Mouse (Mus musculus) small intestine, adult 2 months (tissue): ENCODE results near the gene Slc16a13. TPM values are rescaled to one million over a fixed set of nuclear protein-coding genes. Genes with fewer than 3 reads are reported as not detected.

Source experiments
- H3K27ac ChIP-seq: fragments of 200-500 bp; 2 replicates; pipeline ENCODE4 v1.5.1; 2012; ENCODE audit warnings: low read depth, low read length, control low read depth, inconsistent platforms; ENCODE audit not compliant: insufficient read depth
- H3K27me3 ChIP-seq: fragments of 200-500 bp; 2 replicates; pipeline ENCODE4 v1.6.1; 2012; ENCODE audit warnings: mild to moderate bottlenecking, moderate library complexity, low read length, inconsistent platforms; ENCODE audit not compliant: control insufficient read depth, insufficient read depth
- H3K36me3 ChIP-seq: fragments of 200-500 bp; 2 replicates; pipeline ENCODE4 v1.6.1; 2012; ENCODE audit warnings: mild to moderate bottlenecking, low read length, control low read depth, inconsistent platforms; ENCODE audit not compliant: control insufficient read depth, insufficient read depth
- H3K4me1 ChIP-seq: fragments of 200-500 bp; 2 replicates; pipeline ENCODE4 v1.6.1; 2012; ENCODE audit warnings: low read length, inconsistent platforms, mixed read lengths; ENCODE audit not compliant: control insufficient read depth, insufficient read depth, insufficient read length
- H3K4me3 ChIP-seq: fragments of 200-500 bp; 2 replicates; pipeline ENCODE4 v1.5.1; 2012; ENCODE audit warnings: low read depth, mild to moderate bottlenecking, control low read depth, inconsistent platforms, low read length, moderate library complexity
- CTCF ChIP-seq: fragments of 200-500 bp; IDR thresholded peaks from 2 replicates; pipeline ENCODE4 v1.5.1; 2012; ENCODE audit warnings: low read depth, mild to moderate bottlenecking, control low read depth, inconsistent platforms, low read length, moderate library complexity, mixed read lengths; ENCODE audit not compliant: insufficient replicate concordance, insufficient read length; ENCODE audit errors: extremely low read depth
- POLR2A ChIP-seq: fragments of 200-500 bp; IDR thresholded peaks from 2 replicates; pipeline ENCODE4 v1.6.1; 2012; ENCODE audit warnings: low read depth, mild to moderate bottlenecking, control low read depth, inconsistent platforms, low read length, moderate library complexity
- whole genome bisulfite sequencing: fragments of 180-500 bp; shearing (Covaris S2); methylation state at CpG from one replicate; pipeline ENCODE4 v1.1.7; 2018; 5-methylcytosine and 5-hydroxymethylcytosine counted together
- polyA plus RNA-seq: library from polyadenylated mRNA; depleted of rRNA; stranded (reverse); fragments of >200 nt; gene quantifications from 2 replicates; pipeline ENCODE4 v1.2.3, GENCODE M21; 2012

Gene Slc16a13
- polyA plus RNA-seq, 1 experiment = 4.7 TPM

DNA sequence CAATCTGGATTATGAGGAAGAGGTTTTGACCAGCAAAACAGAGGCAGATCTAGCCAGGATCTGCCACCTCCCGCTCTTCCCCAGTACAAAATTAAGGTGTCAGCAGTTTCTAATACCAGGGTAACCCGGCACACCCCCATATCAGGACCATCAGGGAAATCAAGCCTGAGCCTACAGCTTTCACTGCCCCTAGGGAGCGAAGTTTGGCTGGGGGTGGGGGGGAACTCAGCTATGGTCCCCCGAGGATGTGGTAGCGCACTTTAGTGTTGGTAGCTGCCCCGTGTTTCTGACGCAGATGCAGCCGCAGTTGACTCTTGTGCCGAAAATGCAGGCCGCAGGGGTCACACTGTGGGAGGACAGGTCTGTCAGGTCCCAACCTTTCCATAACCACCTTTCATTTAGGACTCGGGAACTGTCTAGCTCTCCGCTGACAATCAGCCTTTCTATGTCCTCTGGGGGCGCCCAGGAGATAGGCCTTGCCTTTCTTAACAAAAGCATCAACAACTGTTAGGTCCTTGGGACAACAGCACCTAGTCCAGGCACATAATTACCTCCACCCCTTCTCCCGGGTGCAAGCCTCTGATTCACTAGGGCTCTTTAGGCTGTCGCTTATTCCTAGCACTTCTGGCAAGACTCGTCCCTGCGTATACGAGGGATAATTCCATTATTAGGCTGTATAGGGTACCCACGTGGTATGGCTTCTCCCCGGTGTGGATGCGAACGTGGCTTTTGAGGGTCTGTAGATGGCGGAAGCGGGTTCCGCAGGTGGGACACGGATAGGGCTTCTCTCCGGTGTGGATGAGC is 5.1 kb upstream of the Slc16a13 start:
- H3K27me3 ChIP-seq = peaks cover 12% of the 10 kb centered on the region
- H3K4me1 ChIP-seq = peaks cover 22% of the 10 kb centered on the region
- H3K36me3 ChIP-seq = no peaks in the 10 kb centered on the region
- H3K27ac ChIP-seq = no peak overlapping the region
- peak overlapping the region; percentile 56 for H3K4me3 ChIP-seq
- WGBS = 22% methylated on average over 27 of the region's 27 CpGs
- no peak for TF ChIP-seq POLR2A
- peak; percentile 23; the same call in 1 of the 2 replicates for TF ChIP-seq CTCF

DNA sequence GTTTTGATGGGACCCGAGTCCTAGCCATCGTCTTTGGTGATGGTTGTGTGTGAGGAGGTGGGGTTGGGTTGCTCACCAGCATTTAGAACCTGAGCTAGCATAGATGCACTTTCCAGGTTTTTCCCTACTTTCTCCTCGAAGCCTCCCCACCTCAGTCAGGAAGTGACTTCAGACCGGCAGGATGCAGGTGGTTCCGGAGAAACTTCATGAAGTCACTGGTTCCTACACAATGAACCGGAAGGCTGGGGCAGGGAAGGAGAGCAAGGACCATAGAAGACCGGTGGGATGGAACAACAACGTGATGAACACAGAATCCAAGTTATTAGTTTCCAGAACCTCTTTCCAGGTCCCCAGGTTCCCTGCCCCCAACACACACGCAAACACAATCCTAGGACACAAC is 2.9 kb upstream of the Slc16a13 start:
- Histone ChIP-seq H3K4me1 (peaks cover 25% of the 10 kb centered on the region), H3K27me3 (no peaks in the 10 kb centered on the region), H3K4me3 (no peak overlapping the region), H3K27ac (peak overlapping the region; percentile 10; the same call in 1 of the 2 replicates), H3K36me3 (no peaks in the 10 kb centered on the region)
- WGBS = 69% methylated on average over 9 of the region's 9 CpGs
- TF ChIP-seq POLR2A (no peak), CTCF (no peak)

DNA sequence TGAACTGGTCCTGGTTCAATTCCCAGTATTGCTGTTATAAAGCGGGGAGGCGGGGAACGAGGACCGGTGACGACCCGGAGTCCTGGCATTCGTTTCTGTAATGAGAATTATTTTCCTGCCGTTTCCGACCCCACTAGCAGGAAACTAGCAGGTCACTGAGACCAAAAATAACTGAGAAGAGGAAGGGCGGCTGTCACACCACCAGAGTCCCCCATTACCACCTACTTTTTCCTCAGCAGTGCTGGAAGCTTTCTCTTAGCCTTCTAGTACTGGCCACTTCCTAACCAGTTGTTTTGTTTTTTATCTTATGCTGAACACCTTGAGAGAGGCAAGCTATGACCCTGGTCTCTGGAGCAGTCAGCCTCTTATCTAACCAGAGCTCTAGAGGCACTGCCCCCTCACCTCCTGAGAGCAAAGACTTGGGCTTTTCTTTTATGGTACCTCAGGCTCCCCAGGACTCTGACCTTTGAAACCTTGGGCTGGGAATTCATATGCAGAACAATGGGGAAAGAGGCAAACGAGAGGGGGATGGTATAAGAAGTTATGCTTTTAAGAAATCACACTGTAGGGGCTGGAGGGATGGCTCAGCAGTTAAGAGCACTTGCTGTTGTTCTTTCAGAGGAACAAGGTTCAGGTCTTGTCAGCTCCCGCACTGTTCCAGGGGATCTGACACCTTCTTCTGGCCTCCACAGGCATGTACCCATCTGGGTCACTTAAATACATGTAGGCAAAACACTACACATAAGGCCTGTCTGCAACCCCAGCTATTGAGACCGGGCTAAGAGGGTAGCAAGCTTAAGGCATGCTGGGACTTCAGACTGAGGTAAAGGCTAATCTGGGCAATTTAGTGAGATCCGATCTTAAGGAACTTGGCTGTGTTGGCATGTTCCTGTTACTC is 988 bp upstream of the Slc16a13 start:
- Histone ChIP-seq H3K27me3 (no peaks in the 10 kb centered on the region), H3K4me1 (peaks cover 35% of the 10 kb centered on the region), H3K4me3 (peak overlapping the region; percentile 72), H3K36me3 (no peaks in the 10 kb centered on the region), H3K27ac (peak overlapping the region; percentile 99)
- 5% methylated on average over 14 of the region's 14 CpGs for WGBS
- TF ChIP-seq CTCF = no peak
- TF ChIP-seq POLR2A = no peak; the same call in 1 of the 2 replicates

DNA sequence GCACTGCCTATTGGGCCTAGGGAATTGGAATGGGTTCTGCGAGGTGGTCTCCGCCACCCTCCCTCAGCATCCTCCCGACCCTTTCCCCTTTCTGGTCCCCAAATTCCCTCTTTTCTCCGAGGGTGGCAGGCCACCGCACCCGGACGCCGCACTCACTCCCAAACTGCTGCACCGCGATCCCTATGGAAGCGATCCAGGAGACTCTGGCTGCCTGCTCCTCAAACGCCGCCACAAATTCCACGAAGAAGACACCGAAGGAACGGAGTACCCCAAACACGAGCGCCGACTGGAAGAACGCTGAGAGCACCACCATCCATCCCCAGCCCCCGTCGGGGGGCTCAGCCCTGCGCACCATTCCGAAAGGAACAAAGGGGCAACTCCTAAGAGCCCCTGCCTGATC is 541 bp downstream of the Slc16a13 start:
- Histone ChIP-seq H3K4me1 (peaks cover 32% of the 10 kb centered on the region), H3K27ac (peak overlapping the region; percentile 73), H3K36me3 (no peaks in the 10 kb centered on the region), H3K4me3 (peak overlapping the region; percentile 72), H3K27me3 (no peaks in the 10 kb centered on the region)
- WGBS = 3% methylated on average over 24 of the region's 24 CpGs
- TF ChIP-seq POLR2A (no peak), CTCF (no peak)

DNA sequence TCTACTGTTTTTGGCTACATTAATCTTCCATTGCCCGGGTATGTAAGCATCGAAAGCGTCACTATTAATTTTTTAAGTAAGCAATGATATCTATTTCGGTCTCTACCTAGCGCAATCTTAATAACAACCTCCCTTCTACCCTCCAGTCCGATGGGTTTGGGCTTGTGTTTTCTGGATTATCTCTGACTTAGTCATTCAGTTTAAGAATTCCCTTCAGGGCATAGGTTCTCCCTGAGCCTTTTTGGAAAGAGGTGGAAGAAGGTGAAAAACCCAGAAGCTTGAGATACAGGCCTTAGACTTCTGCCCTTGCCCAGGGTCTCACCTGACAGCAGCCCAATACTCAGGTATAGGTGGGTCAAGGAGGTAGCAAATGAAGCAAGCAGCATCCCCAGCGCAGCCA is 991 bp downstream of the Slc16a13 start:
- WGBS = 33% methylated on average over 7 of the region's 7 CpGs
- TF ChIP-seq POLR2A (no peak), CTCF (no peak)

DNA sequence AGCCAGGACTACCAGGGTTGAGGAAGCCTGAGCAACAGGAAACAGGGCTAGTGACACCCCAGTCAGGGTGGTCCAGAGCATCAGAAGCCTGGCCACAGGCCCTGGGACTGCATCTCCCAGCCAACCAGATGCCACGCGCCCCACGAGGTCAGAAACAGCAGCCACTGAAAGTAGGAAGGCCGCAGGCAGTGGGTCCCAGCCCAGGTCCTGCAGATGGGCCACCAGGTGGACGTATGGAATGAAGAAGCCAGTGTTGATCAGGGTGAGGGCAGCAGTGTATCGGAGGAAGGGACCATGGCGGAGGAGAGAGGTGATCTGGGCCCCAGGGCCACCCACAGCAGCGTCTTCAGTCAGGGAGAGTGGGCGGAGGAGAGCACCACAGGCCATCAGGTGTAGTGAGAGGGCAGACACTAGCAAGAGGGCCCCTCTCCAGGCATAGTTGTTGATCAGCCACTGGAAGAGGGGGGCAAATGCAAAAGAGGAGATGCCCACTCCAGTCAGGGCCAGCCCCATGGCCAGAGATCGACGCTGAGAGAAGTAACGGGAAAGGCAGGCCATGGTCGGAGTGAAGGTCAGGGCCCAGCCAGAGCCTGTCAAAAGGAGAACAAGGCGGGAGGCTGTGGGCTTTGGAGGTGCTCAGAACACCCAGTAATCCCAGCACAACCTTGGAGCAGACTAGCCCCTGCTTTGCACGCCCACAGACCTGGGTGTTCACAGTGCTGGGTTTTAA is 2.0 kb downstream of the Slc16a13 start:
- Histone ChIP-seq H3K4me1 (peaks cover 38% of the 10 kb centered on the region), H3K27ac (no peak overlapping the region), H3K27me3 (no peaks in the 10 kb centered on the region), H3K36me3 (no peaks in the 10 kb centered on the region), H3K4me3 (no peak overlapping the region)
- WGBS = 64% methylated on average over 15 of the region's 15 CpGs
- TF ChIP-seq POLR2A (no peak), CTCF (no peak)

More for the DNA sequence above, 991 bp downstream of the Slc16a13 start:
- H3K36me3 ChIP-seq = no peaks in the 10 kb centered on the region
- H3K27me3 ChIP-seq = no peaks in the 10 kb centered on the region
- peaks cover 32% of the 10 kb centered on the region for H3K4me1 ChIP-seq
- H3K27ac ChIP-seq = no peak overlapping the region
- peak overlapping the region; percentile 72 for H3K4me3 ChIP-seq
